Mouse (Mus musculus) CH12.LX (cell line): ENCODE data around the gene C77080. TPM values are rescaled to one million over a fixed set of nuclear protein-coding genes. Genes with fewer than 3 reads are reported as not detected.
A peak's percentile ranks its signal among the peaks of the same experiment; 100 is the strongest.

Experiments
- DNase-seq: peaks from one replicate; pipeline ENCODE4 v3.0.0-alpha.2; 2013; ENCODE audit errors: extremely low read depth
- H3K27ac ChIP-seq: 2 replicates; pipeline ENCODE4 v1.5.1; 2012; ENCODE audit warnings: low read depth, mild to moderate bottlenecking, control low read depth, moderate library complexity; ENCODE audit not compliant: insufficient read depth
- H3K27me3 ChIP-seq: replicated peaks from 2 replicates; pipeline ENCODE3; 2012; ENCODE audit warnings: inconsistent platforms
- H3K36me3 ChIP-seq, 2 experiments: replicated peaks in 1 of 2; 2 replicates each; pipeline versions ENCODE3 to v1.6.1; 2012; ENCODE audit warnings: inconsistent platforms in 1 of 2, low read length in 1 of 2, mild to moderate bottlenecking in 1 of 2, mixed read lengths in 1 of 2, moderate library complexity in 1 of 2; ENCODE audit not compliant: control insufficient read depth in 1 of 2, insufficient read depth in 1 of 2
- H3K4me1 ChIP-seq, 2 experiments: 2 replicates each; pipeline ENCODE4 v1.6.1; 2012; ENCODE audit warnings: inconsistent platforms in 1 of 2, moderate library complexity in 1 of 2; ENCODE audit not compliant: insufficient read depth in 2 of 2, control insufficient read depth in 1 of 2
- H3K4me2 ChIP-seq: 2 replicates; pipeline ENCODE4 v1.6.1; 2012; ENCODE audit warnings: low read depth, mild to moderate bottlenecking, control low read depth; ENCODE audit not compliant: poor library complexity, insufficient read depth, severe bottlenecking
- H3K4me3 ChIP-seq, 3 experiments: fragments of 150-350 bp in 1 of 3; sonication (generic) in 1 of 3; replicated peaks in 1 of 3; 2 replicates each; pipeline versions ENCODE3 to v1.5.1; 2011 to 2012; ENCODE audit warnings: low read depth in 2 of 3, low read length in 2 of 3, mild to moderate bottlenecking in 2 of 3, moderate library complexity in 2 of 3, control low read depth in 1 of 3, improper control_type of control experiment in 1 of 3, inconsistent platforms in 1 of 3, mixed read lengths in 1 of 3; ENCODE audit not compliant: poor library complexity in 1 of 3
- H3K79me2 ChIP-seq: replicated peaks from 2 replicates; pipeline ENCODE4 v1.6.1; 2012; ENCODE audit warnings: mild to moderate bottlenecking, moderate library complexity; ENCODE audit not compliant: control insufficient read depth, poor library complexity, insufficient read depth, severe bottlenecking; ENCODE audit errors: extremely low read depth
- H3K9ac ChIP-seq: 2 replicates; pipeline ENCODE4 v1.6.1; 2012; ENCODE audit warnings: low read depth, mild to moderate bottlenecking, control low read depth, moderate library complexity; ENCODE audit not compliant: insufficient read depth
- H3K9me3 ChIP-seq: replicated peaks from 2 replicates; pipeline ENCODE3; 2012; ENCODE audit warnings: low read length, inconsistent platforms, mixed read lengths
- BHLHE40 ChIP-seq: IDR thresholded peaks from 2 replicates; pipeline ENCODE4 v1.6.1; 2011; ENCODE audit warnings: mild to moderate bottlenecking, low read depth, low read length, improper control_type of control experiment
- CHD1 ChIP-seq: IDR thresholded peaks from 2 replicates; pipeline ENCODE4 v1.6.1; 2012; ENCODE audit warnings: low read depth, low read length, improper control_type of control experiment, inconsistent platforms
- E2F4 ChIP-seq: IDR thresholded peaks from 2 replicates; pipeline ENCODE4 v1.6.1; 2011; ENCODE audit warnings: low read depth, low read length, improper control_type of control experiment; ENCODE audit not compliant: insufficient replicate concordance
- EP300 ChIP-seq: IDR thresholded peaks from 2 replicates; pipeline ENCODE4 v1.6.1; 2011; ENCODE audit warnings: low read length, improper control_type of control experiment
- GABPA ChIP-seq: IDR thresholded peaks from 2 replicates; pipeline ENCODE4 v1.6.1; 2012; ENCODE audit warnings: low read depth, low read length, improper control_type of control experiment, inconsistent platforms; ENCODE audit not compliant: insufficient replicate concordance
- MEF2A ChIP-seq: IDR thresholded peaks from 2 replicates; pipeline ENCODE4 v1.6.1; 2014; ENCODE audit warnings: low read depth, mild to moderate bottlenecking, inconsistent platforms, low read length, improper control_type of control experiment, borderline replicate concordance
- NRF1 ChIP-seq: IDR thresholded peaks from 2 replicates; pipeline ENCODE4 v1.6.1; 2014; ENCODE audit warnings: low read depth, mild to moderate bottlenecking, inconsistent platforms, low read length, improper control_type of control experiment, moderate library complexity
- POLR2A ChIP-seq: IDR thresholded peaks from 2 replicates; pipeline ENCODE4 v1.6.1; 2011; ENCODE audit warnings: low read depth, mild to moderate bottlenecking, improper control_type of control experiment, low read length
- RAD21 ChIP-seq: IDR thresholded peaks from 2 replicates; pipeline ENCODE4 v1.6.1; 2011; ENCODE audit warnings: low read depth, mild to moderate bottlenecking, low read length, improper control_type of control experiment, moderate library complexity
- SMC3 ChIP-seq: IDR thresholded peaks from 2 replicates; pipeline ENCODE4 v1.6.1; 2011; ENCODE audit warnings: low read depth, low read length, improper control_type of control experiment
- TBP ChIP-seq: conservative IDR thresholded peaks from 2 replicates; pipeline ENCODE4 v1.6.1; 2011; ENCODE audit warnings: low read depth, low read length, improper control_type of control experiment
- ZMIZ1 ChIP-seq: IDR thresholded peaks from 2 replicates; pipeline ENCODE4 v1.6.1; 2012; ENCODE audit warnings: low read depth, mild to moderate bottlenecking, inconsistent platforms, low read length, improper control_type of control experiment
- dilution Hi-C: fragments of 300-500 bp; cut with MboI; formaldehyde crosslinking; loops from 2 replicates; pipeline ENCODE4 v1.14.3; 2020; ENCODE audit warnings: low sequenced_read_pairs; ENCODE audit not compliant: extremely low pct_unique_long_range_greater_than_20kb, extremely low pct_ligation_motif_present
- in situ Hi-C: fragments of 300-500 bp; cut with MboI; formaldehyde crosslinking; loops from 3 replicates; pipeline ENCODE4 v1.14.3; 2019; ENCODE audit warnings: low sequenced_read_pairs, low pct_ligation_motif_present, low pct_unique_long_range_greater_than_20kb, mixed read lengths
- polyA plus RNA-seq: library from polyadenylated mRNA; unstranded; fragments of >175 nt; gene quantifications from 2 replicates; pipeline ENCODE4 v1.2.1, GENCODE M21; 2012; ENCODE audit warnings: low read depth; ENCODE audit not compliant: insufficient read length
- total RNA-seq, 2 experiments: library from RNA; depleted of rRNA; stranded (reverse); fragments of 300-350 nt in 1 of 2; fragments of >200 nt in 1 of 2; gene quantifications; 2 replicates each; pipeline ENCODE4 v1.2.3; 2012 to 2014

C77080 gene
- total and polyA plus RNA-seq, 3 experiments: 0.38 to 1.1 TPM; not detected in 1

DNA sequence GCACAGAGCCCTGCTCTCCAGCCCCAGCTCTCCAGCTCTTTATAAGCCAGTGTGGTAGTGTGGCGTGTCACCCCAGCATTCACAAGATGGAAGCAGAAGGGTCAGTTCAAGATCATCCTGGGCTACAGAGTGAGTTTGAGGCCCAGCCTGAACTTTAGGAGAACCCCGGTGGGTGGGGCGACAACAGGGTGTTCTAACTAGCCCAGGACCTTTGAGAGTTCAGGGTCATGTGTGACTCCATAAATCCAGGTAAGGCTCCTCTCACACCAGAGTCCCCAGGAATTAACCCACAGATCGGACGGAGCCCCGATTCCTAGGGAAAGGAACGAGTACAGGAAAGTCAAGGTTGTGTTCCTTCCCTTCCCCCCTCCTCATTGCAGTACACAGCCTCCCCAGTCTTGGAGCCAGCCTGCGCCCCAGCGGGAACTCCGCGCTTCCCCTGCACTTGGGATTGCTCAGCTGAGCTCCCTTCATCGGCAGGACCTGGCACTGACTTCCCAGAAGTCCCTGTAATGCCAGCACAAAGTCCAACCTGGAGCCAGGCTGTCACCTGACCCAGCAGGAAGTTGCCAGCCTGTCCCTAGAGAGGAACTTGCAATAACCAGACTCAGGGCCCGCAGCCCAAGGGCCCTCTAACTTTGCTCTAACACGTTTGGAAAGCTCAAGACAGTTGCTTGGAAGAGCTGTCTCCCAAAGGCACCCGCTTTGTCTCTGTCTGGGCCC lies 10.3 kb downstream of the C77080 start:
- H3K4me3 ChIP-seq: no peak overlapping the region
- no peak overlapping the region for H3K27ac ChIP-seq
- no peak overlapping the region for H3K9ac ChIP-seq
- dilution Hi-C loops (no loop called here), in situ Hi-C loops (no loop called here)
- peaks cover 48% of the 10 kb centered on the region for H3K27me3 ChIP-seq
- DNase-seq: no peak
- no peak overlapping the region for H3K4me2 ChIP-seq
- H3K79me2 ChIP-seq: no peaks in the 10 kb centered on the region
- H3K4me1 ChIP-seq: peaks cover 0 to 15% of the 10 kb centered on the region in 2 experiments; a peak in 3 of 4 replicates
- H3K36me3 ChIP-seq: no peaks in the 10 kb centered on the region
- no peaks in the 10 kb centered on the region for H3K9me3 ChIP-seq
- no peak for TF ChIP-seq POLR2A
- no peak for TF ChIP-seq BHLHE40
- TF ChIP-seq E2F4: no peak
- TF ChIP-seq GABPA: no peak
- no peak for TF ChIP-seq MEF2A
- TF ChIP-seq CHD1: no peak
- no peak for TF ChIP-seq RAD21
- TF ChIP-seq SMC3: no peak

DNA sequence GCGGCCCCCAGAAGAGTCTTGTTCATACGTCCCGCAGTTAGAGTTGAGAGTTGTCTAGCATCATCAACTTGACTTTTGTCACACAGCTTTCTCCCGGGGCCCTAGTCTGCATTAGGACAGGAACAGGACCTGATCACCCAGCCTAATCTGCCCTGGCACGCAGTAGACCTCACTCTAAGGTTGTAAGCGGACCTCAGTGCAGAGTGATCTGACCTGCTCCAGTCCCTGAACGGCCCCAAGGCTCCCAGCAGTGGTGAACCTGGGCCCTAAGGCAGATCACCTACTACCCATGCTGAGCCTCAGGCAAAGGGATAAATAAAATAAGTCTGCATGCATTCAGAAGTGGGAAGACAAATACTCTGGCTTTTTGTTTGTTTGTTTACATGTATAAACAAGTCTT lies 11.9 kb downstream of the C77080 start:
- Histone ChIP-seq H3K4me3 (no peak overlapping the region), H3K36me3 (no peaks in the 10 kb centered on the region), H3K9ac (no peak overlapping the region), H3K4me1 (peaks cover 0 to 26% of the 10 kb centered on the region in 2 experiments; a peak in 3 of 4 replicates), H3K79me2 (no peaks in the 10 kb centered on the region), H3K9me3 (no peaks in the 10 kb centered on the region), H3K27me3 (peaks cover 54% of the 10 kb centered on the region), H3K4me2 (no peak overlapping the region), H3K27ac (no peak overlapping the region)
- TF ChIP-seq EP300 (no peak), TBP (no peak), BHLHE40 (no peak), MEF2A (no peak), ZMIZ1 (no peak)
- no peak for DNase-seq
- dilution Hi-C loops: no loop called here
- in situ Hi-C loops: no loop called here

DNA sequence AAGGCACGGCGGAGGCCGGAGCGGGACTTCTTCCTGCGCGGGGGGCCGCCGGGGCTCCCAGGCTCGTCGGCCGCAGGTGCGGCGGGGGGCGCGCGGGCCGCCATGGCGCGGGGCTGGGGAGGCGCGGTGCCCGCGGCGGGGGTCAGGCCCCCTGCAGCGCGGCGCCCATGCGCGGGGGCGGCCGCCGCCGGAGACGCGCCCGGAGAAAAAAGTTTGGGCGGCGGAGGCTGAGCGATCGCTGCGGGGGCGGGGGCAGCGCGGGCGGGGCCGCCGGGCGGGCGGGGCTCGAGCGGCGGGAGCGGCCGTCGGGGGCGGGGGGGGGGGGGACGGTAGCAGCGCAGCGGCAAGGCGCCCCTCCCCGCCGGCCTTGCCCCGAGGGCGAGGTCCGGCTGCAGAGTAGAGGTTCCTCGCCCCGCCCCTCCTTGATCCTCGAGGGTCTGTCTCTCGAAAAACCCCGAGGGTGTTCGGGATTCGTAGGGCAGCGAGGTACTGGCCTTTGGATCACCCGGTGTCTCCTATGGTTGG lies 12.9 kb downstream of the C77080 start:
- Histone ChIP-seq H3K4me2 (peak overlapping the region; percentile 96), H3K4me3 (peak overlapping the region in 2 of 3 experiments; percentile 33 to 42), H3K27me3 (peaks cover 54% of the 10 kb centered on the region), H3K36me3 (no peaks in the 10 kb centered on the region), H3K79me2 (no peaks in the 10 kb centered on the region), H3K4me1 (peaks cover 0 to 26% of the 10 kb centered on the region in 2 experiments; a peak in 3 of 4 replicates), H3K9me3 (no peaks in the 10 kb centered on the region), H3K27ac (no peak overlapping the region), H3K9ac (peak overlapping the region; percentile 2; the same call in 1 of the 2 replicates)
- DNase-seq: no peak
- in situ Hi-C loops: no loop called here
- no peak for TF ChIP-seq MEF2A
- TF ChIP-seq NRF1: peak; percentile 33; the same call in 1 of the 2 replicates
- dilution Hi-C loops: no loop called here
